Mouse (Mus musculus) liver, postnatal 0 days (tissue): ENCODE results near the gene Spsb1. TPM values are rescaled to one million over a fixed set of nuclear protein-coding genes. Genes with fewer than 3 reads are reported as not detected.

ENCODE experiments used
- ATAC-seq: fragments of 200-750 bp; cut with Nextera tagmentation; 2 replicates; pipeline ENCODE4 v1.8.0; 2017; ENCODE audit warnings: mild to moderate bottlenecking, moderate library complexity
- DNase-seq: peaks from one replicate; pipeline ENCODE4 v3.0.0-alpha.2; 2016
- H3K27ac ChIP-seq: fragments of 300-500 bp; sonication (generic); 2 replicates; pipeline ENCODE4 v1.5.1; 2014; ENCODE audit warnings: antibody characterized with exemption, moderate library complexity, mild to moderate bottlenecking, low read depth
- H3K27me3 ChIP-seq: fragments of 300-500 bp; sonication (generic); 2 replicates; pipeline ENCODE4 v1.6.1; 2014; ENCODE audit warnings: low read length, control low read depth, mixed read lengths; ENCODE audit not compliant: insufficient read depth
- H3K36me3 ChIP-seq: fragments of 300-500 bp; sonication (generic); replicated peaks from 2 replicates; pipeline ENCODE4 v1.6.1; 2014; ENCODE audit warnings: mild to moderate bottlenecking, control low read depth, low read length, moderate library complexity, mixed read lengths; ENCODE audit not compliant: insufficient read depth
- H3K4me1 ChIP-seq: fragments of 300-500 bp; sonication (generic); 2 replicates; pipeline ENCODE4 v1.6.1; 2014; ENCODE audit warnings: antibody characterized with exemption, mild to moderate bottlenecking, control low read depth; ENCODE audit not compliant: insufficient read depth
- H3K4me2 ChIP-seq: fragments of 300-500 bp; sonication (generic); 2 replicates; pipeline ENCODE4 v1.6.1; 2014; ENCODE audit warnings: low read depth, mild to moderate bottlenecking, low read length, moderate library complexity, mixed read lengths
- H3K4me3 ChIP-seq: fragments of 300-500 bp; sonication (generic); 2 replicates; pipeline ENCODE4 v1.5.1; 2014; ENCODE audit warnings: low read depth, low read length
- H3K9ac ChIP-seq: fragments of 300-500 bp; sonication (generic); replicated peaks from 2 replicates; pipeline ENCODE4 v1.6.1; 2014; ENCODE audit warnings: mild to moderate bottlenecking, moderate library complexity
- H3K9me3 ChIP-seq: fragments of 300-500 bp; sonication (generic); 2 replicates; pipeline ENCODE4 v1.6.1; 2016; ENCODE audit warnings: mild to moderate bottlenecking, control low read depth, low read length, mixed read lengths
- CTCF ChIP-seq: sonication (generic); IDR thresholded peaks from 2 replicates; pipeline ENCODE4 v1.5.1; 2016; ENCODE audit warnings: antibody characterized with exemption, low read depth
- EP300 ChIP-seq: IDR thresholded peaks from 2 replicates; pipeline ENCODE4 v1.6.1; 2016; ENCODE audit warnings: antibody characterized with exemption, low read depth, mild to moderate bottlenecking
- WGBS: fragments of 180-500 bp; shearing (Covaris S2); extraction: QIAGEN DNeasy Blood & Tissue Kit; methylation state at CpG from one replicate; pipeline ENCODE4 v1.1.7; 2014; ENCODE audit not compliant: insufficient replicate concordance; 5-methylcytosine and 5-hydroxymethylcytosine counted together
- polyA plus RNA-seq: library from polyadenylated mRNA; unstranded; fragments of >200 nt; fragmentation: Nextera tagmentation; extraction: Ambion mirVana; gene quantifications from 2 replicates; pipeline ENCODE4 v1.2.1, GENCODE M21; 2015

Gene Spsb1
- polyA plus RNA-seq, 1 experiment from 2014 or later, result 1.7 TPM

GRCm38 (mm10) chr4:149999510-149999900, 44.7 kb upstream of the Spsb1 start:
- peak overlapping the region; percentile 46; the same call in 1 of the 2 replicates for H3K9ac ChIP-seq
- TF ChIP-seq CTCF, result no peak
- no peak for TF ChIP-seq EP300
- peaks cover 21% of the 10 kb centered on the region for H3K36me3 ChIP-seq
- no peaks in the 10 kb centered on the region for H3K9me3 ChIP-seq
- H3K4me2 ChIP-seq, result peak overlapping the region; percentile 73
- 0 out of 2 replicates have a peak overlapping the region, but pooled peaks have one; percentile 44 for H3K4me3 ChIP-seq
- H3K27me3 ChIP-seq, result no peaks in the 10 kb centered on the region
- peak overlapping the region; percentile 97 for H3K27ac ChIP-seq
- H3K4me1 ChIP-seq, result peaks cover 48% of the 10 kb centered on the region
- ATAC-seq (no peak; the same call in 1 of the 2 replicates), DNase-seq (no peak)
- 71% methylated on average over 9 of the region's 9 CpGs for WGBS

GRCm38 (mm10) chr4:149998786-149999509, 44.1 kb upstream of the Spsb1 start:
- peak overlapping the region; percentile 97 for H3K27ac ChIP-seq
- no peaks in the 10 kb centered on the region for H3K9me3 ChIP-seq
- peaks cover 52% of the 10 kb centered on the region for H3K4me1 ChIP-seq
- 0 out of 2 replicates have a peak, but pooled peaks have one; percentile 17 for TF ChIP-seq EP300
- TF ChIP-seq CTCF, result no peak
- peak overlapping the region; percentile 73 for H3K4me2 ChIP-seq
- H3K9ac ChIP-seq, result peak overlapping the region; percentile 46; the same call in 1 of the 2 replicates
- peak; percentile 20; the same call in 1 of the 2 replicates for ATAC-seq
- no peaks in the 10 kb centered on the region for H3K27me3 ChIP-seq
- no peak overlapping the region for H3K4me3 ChIP-seq
- H3K36me3 ChIP-seq, result peaks cover 26% of the 10 kb centered on the region
- 71% methylated on average over 14 of the region's 14 CpGs for WGBS
- DNase-seq, result no peak

GRCm38 (mm10) chr4:149997999-149998398, 43.2 kb upstream of the Spsb1 start:
- WGBS, result 51% methylated on average over 10 of the region's 10 CpGs
- ATAC-seq, result no peak
- H3K9ac ChIP-seq, result 0 out of 2 replicates have a peak overlapping the region, but pooled peaks have one; percentile 34
- no peak for TF ChIP-seq CTCF
- no peak for TF ChIP-seq EP300
- H3K27me3 ChIP-seq, result no peaks in the 10 kb centered on the region
- H3K4me1 ChIP-seq, result peaks cover 55% of the 10 kb centered on the region
- DNase-seq, result no peak
- H3K36me3 ChIP-seq, result peaks cover 33% of the 10 kb centered on the region
- H3K27ac ChIP-seq, result peak overlapping the region; percentile 71
- H3K9me3 ChIP-seq, result no peaks in the 10 kb centered on the region
- peak overlapping the region; percentile 73 for H3K4me2 ChIP-seq
- H3K4me3 ChIP-seq, result no peak overlapping the region

- WGBS, result 71% methylated on average over 7 of the region's 7 CpGs
- H3K27me3 ChIP-seq, result no peaks in the 10 kb centered on the region
- H3K4me1 ChIP-seq, result peaks cover 58% of the 10 kb centered on the region
- no peak overlapping the region for H3K4me2 ChIP-seq
- H3K36me3 ChIP-seq, result peaks cover 33% of the 10 kb centered on the region
- no peaks in the 10 kb centered on the region for H3K9me3 ChIP-seq
- DNase-seq, result no peak
- ATAC-seq, result no peak
- H3K9ac ChIP-seq, result no peak overlapping the region; the same call in 1 of the 2 replicates
- TF ChIP-seq CTCF (no peak), EP300 (no peak)
- H3K27ac ChIP-seq, result peak overlapping the region; percentile 48; the same call in 1 of the 2 replicates
- H3K4me3 ChIP-seq, result no peak overlapping the region
Measured at GRCm38 (mm10) chr4:149996440-149996839, 41.6 kb upstream of the Spsb1 start.

- Histone ChIP-seq H3K36me3 (peaks cover 33% of the 10 kb centered on the region), H3K27me3 (no peaks in the 10 kb centered on the region), H3K4me3 (no peak overlapping the region), H3K9me3 (no peaks in the 10 kb centered on the region), H3K4me2 (no peak overlapping the region), H3K4me1 (peaks cover 63% of the 10 kb centered on the region), H3K9ac (no peak overlapping the region; the same call in 1 of the 2 replicates), H3K27ac (peak overlapping the region; percentile 48; the same call in 1 of the 2 replicates)
- 74% methylated on average over 7 of the region's 7 CpGs for WGBS
- no peak for TF ChIP-seq CTCF
- no peak for TF ChIP-seq EP300
- DNase-seq, result no peak
- no peak for ATAC-seq
Measured at GRCm38 (mm10) chr4:149995911-149996310, 41.1 kb upstream of the Spsb1 start.

- TF ChIP-seq CTCF (no peak), EP300 (no peak)
- Histone ChIP-seq H3K36me3 (peaks cover 30% of the 10 kb centered on the region), H3K4me1 (peaks cover 62% of the 10 kb centered on the region), H3K27ac (peak overlapping the region; percentile 86; the same call in 1 of the 2 replicates), H3K4me3 (no peak overlapping the region), H3K9me3 (no peaks in the 10 kb centered on the region), H3K4me2 (no peak overlapping the region), H3K9ac (no peak overlapping the region), H3K27me3 (no peaks in the 10 kb centered on the region)
- DNase-seq (no peak), ATAC-seq (no peak)
- 94% methylated on average over 10 of the region's 10 CpGs for WGBS
Measured at GRCm38 (mm10) chr4:149994218-149994617, 39.4 kb upstream of the Spsb1 start.
